Mouse (Mus musculus) erythroblast, embryonic 14.5 days (primary cell): ENCODE results near the gene Fancd2os.

ENCODE experiments used
- GATA1 ChIP-seq: IDR thresholded peaks from 2 replicates; pipeline ENCODE4 v1.6.1; 2012; ENCODE audit warnings: low read length, inconsistent platforms, mixed read lengths
- TAL1 ChIP-seq: IDR thresholded peaks from 3 replicates; pipeline ENCODE4 v1.6.1; 2012; ENCODE audit warnings: low read length, inconsistent platforms, mixed read lengths

- TF ChIP-seq GATA1 (no peak), TAL1 (no peak)
These were observed 42.1 kb upstream of the Fancd2os start for GRCm38 (mm10) chr6:113642605-113643004.
